Comparison of ENCODE assay signal across 12 mouse cellular contexts in the genomic region with DNA sequence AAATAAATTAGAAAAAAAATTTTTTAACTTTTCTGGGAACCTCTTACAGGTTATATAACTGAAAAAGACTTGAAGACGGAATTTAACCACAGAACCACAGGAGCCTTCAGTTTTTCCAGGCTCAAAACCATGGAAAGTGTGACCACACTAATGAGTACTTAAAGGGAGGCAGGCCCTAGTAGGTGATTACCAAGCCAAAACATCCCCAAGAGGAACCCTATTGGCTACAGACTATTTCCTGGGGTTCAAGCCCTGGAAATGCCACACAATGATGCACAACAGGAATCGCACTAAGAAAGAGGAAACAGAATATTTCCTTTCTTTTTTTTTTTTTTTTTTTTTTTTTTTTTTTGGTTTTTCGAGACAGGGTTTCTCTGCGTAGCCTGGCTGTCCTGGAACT. TPM values are rescaled to one million over a fixed set of nuclear protein-coding genes. Genes with fewer than 3 reads are reported as not detected.
DNase-seq lines count a peak whose midpoint lies in the region; ATAC-seq and TF ChIP-seq lines count a peak whose summit lies in the region.
"Had no signal": no experiment of that assay in that cellular context is flagged by ENCODE, and none has a peak within 500 bp of the region (broad histone marks: within the 10 kb centered on the region; RNA-seq: fewer than 3 reads in every experiment).

No protein-coding gene starts in this region.

- H3K9me3 ChIP-seq in forebrain, embryonic 10.5 days = no peaks in the 10 kb centered on the region

- H3K9ac ChIP-seq in heart, adult 2 months (ENCODE audit: low read depth, low read length) = no peak overlapping the region
- H3K9ac ChIP-seq: hindbrain, embryonic 14.5 days had no signal

- H3K36me3 ChIP-seq in heart, adult 2 months (ENCODE audit: control insufficient read depth, insufficient read depth, low read length) = peaks cover 3% of the 10 kb centered on the region; the same call in 1 of the 2 replicates
- H3K36me3 ChIP-seq in forebrain, embryonic 10.5 days (replicated peaks) = no peaks in the 10 kb centered on the region

- no peak for DNase-seq in heart, adult 2 months
- no peak for DNase-seq in heart, postnatal 10 days
- no peak for DNase-seq in left cerebral cortex, adult 2 months (ENCODE audit: extremely low spot score in 1 of 2, low spot score in 2 of 2)
- DNase-seq in left cerebral cortex, postnatal 4 days = no peak
- DNase-seq in cerebellum, adult 8-10 months = no peak
- no peak for DNase-seq in forebrain, embryonic 10.5 days (ENCODE audit: extremely low spot score, low spot score)
- DNase-seq: lung, postnatal 36 days had no signal

- WGBS in heart, adult 2 months = 49% methylated on average over 4 of the region's 4 CpGs
- 79% methylated on average over 4 of the region's 4 CpGs for WGBS in forebrain, embryonic 10.5 days

- no peak for TF ChIP-seq POLR2A in heart, adult 2 months (IDR thresholded peaks at IDR 0.05; ENCODE audit: insufficient read depth, low read depth, low read length)

- no peak for TF ChIP-seq CTCF in heart, adult 2 months (IDR thresholded peaks at IDR 0.05)
- no peak for TF ChIP-seq CTCF in left cerebral cortex, adult 2 months (IDR thresholded peaks at IDR 0.05)

- H3K27ac ChIP-seq in heart, adult 2 months = peak overlapping the region; percentile 63
- peak overlapping the region; percentile 73; the same call in 1 of the 2 replicates for H3K27ac ChIP-seq in left cerebral cortex, adult 2 months
- H3K27ac ChIP-seq in brown adipose tissue, adult 24 weeks (replicated peaks; ENCODE audit: low read depth, low read length) = peak overlapping the region; percentile 58; the same call in 1 of the 2 replicates
- no peak overlapping the region for H3K27ac ChIP-seq in forebrain, embryonic 10.5 days
- H3K27ac ChIP-seq: hindbrain, embryonic 14.5 days had no signal

- peak overlapping the region; percentile 3; the same call in 1 of the 2 replicates for H3K4me3 ChIP-seq in heart, adult 2 months
- H3K4me3 ChIP-seq in left cerebral cortex, adult 2 months = no peak overlapping the region
- peak overlapping the region; percentile 71 for H3K4me3 ChIP-seq in brown adipose tissue, adult 24 weeks (ENCODE audit: insufficient read depth, low read depth, low read length)
- no peak overlapping the region for H3K4me3 ChIP-seq in forebrain, embryonic 10.5 days

- ATAC-seq in megakaryocyte, adult 5-6 weeks (ENCODE audit: poor library complexity, severe bottlenecking) = peak; percentile 17; the same call in 1 of the 2 replicates
- ATAC-seq: forebrain, embryonic 16.5 days had no signal

- H3K79me2 ChIP-seq in heart, adult 2 months (replicated peaks; ENCODE audit: control insufficient read depth, insufficient read depth, low read length) = peaks cover 2% of the 10 kb centered on the region; the same call in 1 of the 2 replicates

- TF ChIP-seq EP300 in heart, adult 2 months (IDR thresholded peaks at IDR 0.05; ENCODE audit: insufficient read depth, low read depth, low read length) = no peak

- H3K4me1 ChIP-seq in heart, adult 2 months (ENCODE audit: control insufficient read depth, insufficient read depth, low read length) = peaks cover 9% of the 10 kb centered on the region
- peaks cover 28% of the 10 kb centered on the region for H3K4me1 ChIP-seq in brown adipose tissue, adult 24 weeks (ENCODE audit: control insufficient read depth, insufficient read depth, insufficient read length, low read length)
- H3K4me1 ChIP-seq in forebrain, embryonic 10.5 days = peaks cover 47% of the 10 kb centered on the region

- H3K27me3 ChIP-seq in heart, adult 2 months (ENCODE audit: control insufficient read depth, insufficient read depth, low read length) = no peaks in the 10 kb centered on the region
- H3K27me3 ChIP-seq in forebrain, embryonic 10.5 days (ENCODE audit: poor library complexity, severe bottlenecking) = 0 out of 2 replicates have a peak, but pooled peaks cover 9% of the 10 kb centered on the region

- intact Hi-C loops in heart, adult 2 months (cut with DNase I) = no loop called here
- intact Hi-C loops in heart, postnatal 10 days (cut with DNase I) = loop anchor here (5.0 kb wide), 1 partner anchor 45 kb away; a partner anchor contains a TSS
- intact Hi-C loops in left cerebral cortex, adult 2 months (cut with DNase I) = no loop called here
- intact Hi-C loops in left cerebral cortex, postnatal 4 days (cut with DNase I) = no loop called here

RNA-seq across cellular contexts. Expression of a gene that starts 2.1 kb away (rescaled TPM):
- 10 to 100 TPM; 14.1 to 14.9 TPM for total RNA-seq in heart, adult 2 months (2021)
- 19.7 and 33.9 TPM in 2 replicates for polyA plus RNA-seq in heart, adult 2 months (2012; rRNA removed)
- 10 to 100 TPM; 16.8 to 18.4 TPM for total RNA-seq in heart, postnatal 10 days (2021)
- 10 to 100 TPM; 15.5 to 17.4 TPM for total RNA-seq in left cerebral cortex, adult 2 months (2021)
- total RNA-seq in left cerebral cortex, postnatal 4 days (2021) = 1 to 10 TPM; 5.4 to 5.9 TPM
- polyA plus RNA-seq in brown adipose tissue, adult 24 weeks (2012; ENCODE audit: insufficient read depth, insufficient read length, missing spikeins) = 23.5 and 29.0 TPM in 2 replicates
- total RNA-seq in megakaryocyte, adult 5-6 weeks (2015) = 36.7 and 40.6 TPM in 2 replicates
- 43.9 and 46.4 TPM in 2 replicates for total RNA-seq in megakaryocyte, adult 5-6 weeks (2017)
- polyA plus RNA-seq in forebrain, embryonic 10.5 days (2016; fragmentation: Nextera tagmentation; extraction: Ambion mirVana) = 12.3 and 12.7 TPM in 2 replicates

RNA-seq across cellular contexts. Expression of a gene that starts 31.5 kb away (rescaled TPM):
- not detected for total RNA-seq in heart, adult 2 months (2021)
- not detected in 2 replicates for polyA plus RNA-seq in heart, adult 2 months (2012; rRNA removed)
- total RNA-seq in heart, postnatal 10 days (2021) = not detected
- not detected for total RNA-seq in left cerebral cortex, adult 2 months (2021)
- not detected for total RNA-seq in left cerebral cortex, postnatal 4 days (2021)
- not detected in 2 replicates for polyA plus RNA-seq in brown adipose tissue, adult 24 weeks (2012; ENCODE audit: insufficient read depth, insufficient read length, missing spikeins)
- total RNA-seq in megakaryocyte, adult 5-6 weeks (2015) = not detected in 2 replicates
- total RNA-seq in megakaryocyte, adult 5-6 weeks (2017) = not detected in 2 replicates
- polyA plus RNA-seq in forebrain, embryonic 10.5 days (2016; fragmentation: Nextera tagmentation; extraction: Ambion mirVana) = not detected in 2 replicates
- total RNA-seq: layer of hippocampus, adult 8-10 months had no signal
- polyA plus RNA-seq: forebrain, embryonic 16.5 days; hindbrain, embryonic 14.5 days had no signal

RNA-seq across cellular contexts. Expression of a gene that starts 44.7 kb away (rescaled TPM):
- 10 to 100 TPM; 36.1 to 37.2 TPM for total RNA-seq in heart, adult 2 months (2021)
- polyA plus RNA-seq in heart, adult 2 months (2012; rRNA removed) = 17.6 and 22.5 TPM in 2 replicates
- 10 to 100 TPM; 49.4 to 50.8 TPM for total RNA-seq in heart, postnatal 10 days (2021)
- 10 to 100 TPM; 63.1 to 69.7 TPM for total RNA-seq in left cerebral cortex, adult 2 months (2021)
- 10 to 100 TPM; 82.9 to 87.0 TPM for total RNA-seq in left cerebral cortex, postnatal 4 days (2021)
- 41.1 and 41.5 TPM in 2 replicates for polyA plus RNA-seq in brown adipose tissue, adult 24 weeks (2012; ENCODE audit: insufficient read depth, insufficient read length, missing spikeins)
- 25.7 and 25.8 TPM in 2 replicates for total RNA-seq in megakaryocyte, adult 5-6 weeks (2015)
- total RNA-seq in megakaryocyte, adult 5-6 weeks (2017) = 49.6 and 52.0 TPM in 2 replicates
- 93.1 and 98.9 TPM in 2 replicates for polyA plus RNA-seq in forebrain, embryonic 10.5 days (2016; fragmentation: Nextera tagmentation; extraction: Ambion mirVana)

Comparison
In these comparisons a context has a peak if more than half of its experiments do, and no peak if none do; other contexts are left out.
1. H3K4me3 ChIP-seq: peak in heart, adult 2 months (single experiment) and brown adipose tissue, adult 24 weeks (single experiment); none in left cerebral cortex, adult 2 months (single experiment) and forebrain, embryonic 10.5 days (single experiment).